Mouse (Mus musculus) testis, adult 2 months (tissue): ENCODE results near the gene Gclm.

ENCODE experiments used
- CTCF ChIP-seq: fragments of 200-500 bp; IDR thresholded peaks from 2 replicates; pipeline ENCODE4 v1.5.1; 2012; ENCODE audit warnings: low read depth, mild to moderate bottlenecking, inconsistent platforms, low read length, moderate library complexity; ENCODE audit not compliant: control insufficient read depth, insufficient read depth, insufficient replicate concordance
- POLR2A ChIP-seq: fragments of 200-500 bp; IDR thresholded peaks from 2 replicates; pipeline ENCODE4 v1.6.1; 2012; ENCODE audit warnings: low read depth, mild to moderate bottlenecking, inconsistent platforms, low read length, moderate library complexity; ENCODE audit not compliant: control insufficient read depth

GRCm38 (mm10) chr3:122316621-122317020, 71.3 kb downstream of the Gclm start:
- TF ChIP-seq POLR2A (no peak), CTCF (no peak)
